Mouse (Mus musculus): ENCODE results near the gene Vangl1. TPM values are rescaled to one million over a fixed set of nuclear protein-coding genes. Genes with fewer than 3 reads are reported as not detected.

Gene Vangl1
- polyA plus RNA-seq, 1 experiment: 31.1 TPM

DNA sequence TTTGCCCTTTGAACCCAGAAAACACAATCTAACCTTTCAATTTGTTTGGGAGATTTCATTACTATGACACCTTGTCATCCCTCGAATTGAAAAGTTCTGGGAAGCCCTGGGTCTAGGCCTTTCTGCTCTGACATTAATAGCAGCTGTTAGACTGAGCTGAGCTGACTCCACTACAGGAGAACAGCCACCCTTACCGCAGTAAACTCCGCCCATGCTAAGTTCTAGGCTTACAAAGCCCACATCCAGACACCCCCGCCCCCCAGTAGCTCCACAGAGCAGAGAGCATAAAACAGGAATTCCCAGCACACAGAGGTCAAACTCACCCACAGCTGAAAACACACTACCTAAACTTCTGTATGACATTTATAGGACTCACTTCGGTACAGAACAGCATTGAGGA is 19.8 kb downstream of the Vangl1 start:
- H3K27ac ChIP-seq (ENCODE audit: insufficient read depth, low read depth, low read length): no peak overlapping the region
- H3K27me3 ChIP-seq (replicated peaks; ENCODE audit: control insufficient read depth, insufficient read depth, low read length): no peaks in the 10 kb centered on the region
- no peak for DNase-seq
- H3K36me3 ChIP-seq (ENCODE audit: control insufficient read depth, insufficient read depth, low read length): peaks cover 1% of the 10 kb centered on the region; the same call in 1 of the 2 replicates
- WGBS: 50% methylated on average over 5 of the region's 5 CpGs
- no peaks in the 10 kb centered on the region for H3K4me1 ChIP-seq (ENCODE audit: control insufficient read depth, insufficient read depth, low read length)
- H3K4me3 ChIP-seq (ENCODE audit: insufficient read depth, low read depth, low read length): no peak overlapping the region
- TF ChIP-seq CTCF (conservative IDR thresholded peaks at IDR 0.05; ENCODE audit: insufficient read depth, insufficient read length, low read depth, low read length) (no peak), POLR2A (IDR thresholded peaks at IDR 0.05; ENCODE audit: low read depth, low read length) (no peak)

- WGBS: 89% methylated on average over 2 of the region's 2 CpGs
Observed at GRCm38 (mm10) chr3:102182601-102183000, 21.9 kb downstream of the Vangl1 start.

GRCm38 (mm10) chr3:102181191-102181590 is 23.3 kb downstream of the Vangl1 start:
- DNase-seq: no peak
- WGBS: 92% methylated on average over 4 of the region's 4 CpGs
- Histone ChIP-seq H3K36me3 (ENCODE audit: control insufficient read depth, insufficient read depth, low read length) (peaks cover 1% of the 10 kb centered on the region; the same call in 1 of the 2 replicates), H3K4me1 (ENCODE audit: control insufficient read depth, insufficient read depth, low read length) (no peaks in the 10 kb centered on the region), H3K4me3 (ENCODE audit: insufficient read depth, low read depth, low read length) (no peak overlapping the region), H3K27ac (ENCODE audit: insufficient read depth, low read depth, low read length) (no peak overlapping the region), H3K27me3 (replicated peaks; ENCODE audit: control insufficient read depth, insufficient read depth, low read length) (no peaks in the 10 kb centered on the region)
- TF ChIP-seq CTCF (conservative IDR thresholded peaks at IDR 0.05; ENCODE audit: insufficient read depth, insufficient read length, low read depth, low read length) (no peak), POLR2A (IDR thresholded peaks at IDR 0.05; ENCODE audit: low read depth, low read length) (no peak)

More at GRCm38 (mm10) chr3:102182601-102183000, 21.9 kb downstream of the Vangl1 start:
- H3K4me1 ChIP-seq (ENCODE audit: control insufficient read depth, insufficient read depth, low read length): no peaks in the 10 kb centered on the region
- no peaks in the 10 kb centered on the region for H3K27me3 ChIP-seq (replicated peaks; ENCODE audit: control insufficient read depth, insufficient read depth, low read length)
- H3K4me3 ChIP-seq (ENCODE audit: insufficient read depth, low read depth, low read length): no peak overlapping the region
- no peak for TF ChIP-seq CTCF (conservative IDR thresholded peaks at IDR 0.05; ENCODE audit: insufficient read depth, insufficient read length, low read depth, low read length)
- TF ChIP-seq POLR2A (IDR thresholded peaks at IDR 0.05; ENCODE audit: low read depth, low read length): no peak
- H3K36me3 ChIP-seq (ENCODE audit: control insufficient read depth, insufficient read depth, low read length): peaks cover 1% of the 10 kb centered on the region; the same call in 1 of the 2 replicates
- DNase-seq: no peak
- no peak overlapping the region for H3K27ac ChIP-seq (ENCODE audit: insufficient read depth, low read depth, low read length)

- WGBS: 57% methylated on average over 7 of the region's 7 CpGs
- TF ChIP-seq POLR2A (IDR thresholded peaks at IDR 0.05; ENCODE audit: low read depth, low read length) (no peak), CTCF (conservative IDR thresholded peaks at IDR 0.05; ENCODE audit: insufficient read depth, insufficient read length, low read depth, low read length) (no peak)
- Histone ChIP-seq H3K4me1 (ENCODE audit: control insufficient read depth, insufficient read depth, low read length) (no peaks in the 10 kb centered on the region), H3K36me3 (ENCODE audit: control insufficient read depth, insufficient read depth, low read length) (peaks cover 1% of the 10 kb centered on the region; the same call in 1 of the 2 replicates), H3K27me3 (replicated peaks; ENCODE audit: control insufficient read depth, insufficient read depth, low read length) (no peaks in the 10 kb centered on the region), H3K27ac (ENCODE audit: insufficient read depth, low read depth, low read length) (no peak overlapping the region), H3K4me3 (ENCODE audit: insufficient read depth, low read depth, low read length) (no peak overlapping the region)
- no peak for DNase-seq
Observed at GRCm38 (mm10) chr3:102180746-102181145, 23.7 kb downstream of the Vangl1 start.

DNA sequence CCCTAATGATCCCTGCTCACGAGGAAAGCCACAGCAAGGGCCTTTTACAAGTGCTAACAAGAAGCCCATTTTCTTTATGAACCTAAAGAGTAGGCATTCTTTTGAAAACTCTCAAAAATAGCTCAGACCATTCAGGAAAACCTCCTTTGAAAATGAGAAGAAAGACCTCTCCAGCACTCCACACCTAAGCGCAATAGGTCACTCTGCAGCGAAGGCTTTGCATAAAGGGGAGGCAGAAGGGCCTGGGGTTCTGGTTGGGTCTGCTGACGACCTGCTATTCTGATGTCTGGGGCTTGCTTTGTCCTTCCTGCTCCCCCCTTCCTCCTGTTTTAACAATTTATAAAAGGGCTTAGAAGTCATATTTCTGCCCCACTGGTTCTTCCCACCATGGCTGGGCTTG is 24.6 kb downstream of the Vangl1 start:
- Histone ChIP-seq H3K27me3 (replicated peaks; ENCODE audit: control insufficient read depth, insufficient read depth, low read length) (no peaks in the 10 kb centered on the region), H3K27ac (ENCODE audit: insufficient read depth, low read depth, low read length) (no peak overlapping the region), H3K4me1 (ENCODE audit: control insufficient read depth, insufficient read depth, low read length) (no peaks in the 10 kb centered on the region), H3K4me3 (ENCODE audit: insufficient read depth, low read depth, low read length) (no peak overlapping the region), H3K36me3 (ENCODE audit: control insufficient read depth, insufficient read depth, low read length) (peaks cover 1% of the 10 kb centered on the region; the same call in 1 of the 2 replicates)
- 97% methylated on average over 4 of the region's 4 CpGs for WGBS
- TF ChIP-seq POLR2A (IDR thresholded peaks at IDR 0.05; ENCODE audit: low read depth, low read length) (no peak), CTCF (conservative IDR thresholded peaks at IDR 0.05; ENCODE audit: insufficient read depth, insufficient read length, low read depth, low read length) (no peak)
- DNase-seq: no peak

- Histone ChIP-seq H3K27me3 (replicated peaks; ENCODE audit: control insufficient read depth, insufficient read depth, low read length) (no peaks in the 10 kb centered on the region), H3K36me3 (ENCODE audit: control insufficient read depth, insufficient read depth, low read length) (peaks cover 1% of the 10 kb centered on the region; the same call in 1 of the 2 replicates), H3K27ac (ENCODE audit: insufficient read depth, low read depth, low read length) (no peak overlapping the region), H3K4me1 (ENCODE audit: control insufficient read depth, insufficient read depth, low read length) (no peaks in the 10 kb centered on the region), H3K4me3 (ENCODE audit: insufficient read depth, low read depth, low read length) (no peak overlapping the region)
- no peak for DNase-seq
- 94% methylated on average over 12 of the region's 12 CpGs for WGBS
- TF ChIP-seq CTCF (conservative IDR thresholded peaks at IDR 0.05; ENCODE audit: insufficient read depth, insufficient read length, low read depth, low read length) (no peak), POLR2A (IDR thresholded peaks at IDR 0.05; ENCODE audit: low read depth, low read length) (no peak)
Observed at GRCm38 (mm10) chr3:102177837-102178615, 26.5 kb downstream of the Vangl1 start.

DNA sequence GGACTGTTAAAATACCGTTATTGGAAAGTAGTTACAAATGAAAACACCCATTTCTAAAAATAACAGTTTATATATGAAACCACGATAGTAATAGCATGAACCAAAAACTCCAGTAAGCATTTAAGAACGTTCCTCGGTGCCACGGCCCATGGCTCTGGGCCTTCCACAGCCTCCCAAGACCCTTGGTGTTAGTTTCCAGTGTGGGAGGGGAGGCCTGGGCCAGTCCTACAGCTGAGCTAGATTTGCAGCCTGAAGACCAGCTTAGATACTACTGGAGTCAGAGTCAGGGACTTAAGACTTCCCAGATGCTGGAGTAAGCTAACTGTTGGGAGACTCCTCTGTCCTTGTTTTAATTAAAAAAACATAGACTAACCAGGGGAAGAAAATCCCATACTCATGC is 28.4 kb downstream of the Vangl1 start:
- Histone ChIP-seq H3K27ac (ENCODE audit: insufficient read depth, low read depth, low read length) (no peak overlapping the region), H3K27me3 (replicated peaks; ENCODE audit: control insufficient read depth, insufficient read depth, low read length) (no peaks in the 10 kb centered on the region), H3K4me3 (ENCODE audit: insufficient read depth, low read depth, low read length) (no peak overlapping the region), H3K36me3 (ENCODE audit: control insufficient read depth, insufficient read depth, low read length) (no peaks in the 10 kb centered on the region), H3K4me1 (ENCODE audit: control insufficient read depth, insufficient read depth, low read length) (no peaks in the 10 kb centered on the region)
- WGBS: 57% methylated on average over 5 of the region's 5 CpGs
- no peak for TF ChIP-seq POLR2A (IDR thresholded peaks at IDR 0.05; ENCODE audit: low read depth, low read length)
- TF ChIP-seq CTCF (conservative IDR thresholded peaks at IDR 0.05; ENCODE audit: insufficient read depth, insufficient read length, low read depth, low read length): no peak
- DNase-seq: no peak

Measured in kidney, adult 2 months (tissue).